Mouse (Mus musculus): ENCODE measurements around the gene Nanos2. TPM values are rescaled to one million over a fixed set of nuclear protein-coding genes. Genes with fewer than 3 reads are reported as not detected.

The Nanos2 gene
- total and polyA plus RNA-seq, 3 experiments: 0.16 TPM; not detected in 2

DNA sequence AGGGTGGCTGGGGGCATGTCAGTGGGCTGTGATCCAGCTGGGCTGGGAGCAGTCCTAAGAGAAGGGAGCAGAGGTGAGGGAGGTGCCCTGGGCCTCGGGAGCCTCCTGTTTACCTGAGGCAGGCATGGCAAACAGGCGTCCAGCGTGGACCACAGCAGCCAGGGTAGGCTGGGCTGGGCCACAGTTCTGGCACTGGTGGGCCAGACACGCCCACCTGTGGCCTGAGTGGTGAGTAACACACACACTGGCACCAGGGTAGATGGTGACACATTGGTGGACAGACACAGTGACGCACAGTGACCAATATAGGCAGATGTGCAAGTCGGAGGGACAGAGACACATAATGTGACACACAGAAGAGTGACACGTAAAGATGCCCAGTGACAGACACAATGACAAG is 23.4 kb downstream of the Nanos2 start:
- Histone ChIP-seq H3K4me3 (ENCODE audit: low read depth, low read length) (no peak overlapping the region), H3K4me1 (ENCODE audit: insufficient read depth, low read depth, low read length) (peaks cover 50% of the 10 kb centered on the region), H3K27me3 (ENCODE audit: insufficient read depth, low read length) (peaks cover 12% of the 10 kb centered on the region), H3K36me3 (replicated peaks) (peaks cover 34% of the 10 kb centered on the region), H3K9me3 (replicated peaks) (no peaks in the 10 kb centered on the region)
- ATAC-seq (ENCODE audit: extremely low read depth, insufficient number of reproducible peaks, low FRiP score, poor library complexity, severe bottlenecking): no peak
- DNase-seq (ENCODE audit: low spot score): no peak
- no peak for TF ChIP-seq GATA2 (IDR thresholded peaks at IDR 0.05; ENCODE audit: borderline replicate concordance, low read depth, low read length)
- TF ChIP-seq GATA1 (IDR thresholded peaks at IDR 0.05; ENCODE audit: borderline replicate concordance, low read length): no peak
- TF ChIP-seq TAL1 (conservative IDR thresholded peaks at IDR 0.05; ENCODE audit: low read depth, low read length): no peak
- TF ChIP-seq CTCF (IDR thresholded peaks at IDR 0.05; ENCODE audit: low read depth, low read length): no peak
- TF ChIP-seq POLR2AphosphoS5 (IDR thresholded peaks at IDR 0.05; ENCODE audit: insufficient replicate concordance, low read depth, low read length): no peak

DNA sequence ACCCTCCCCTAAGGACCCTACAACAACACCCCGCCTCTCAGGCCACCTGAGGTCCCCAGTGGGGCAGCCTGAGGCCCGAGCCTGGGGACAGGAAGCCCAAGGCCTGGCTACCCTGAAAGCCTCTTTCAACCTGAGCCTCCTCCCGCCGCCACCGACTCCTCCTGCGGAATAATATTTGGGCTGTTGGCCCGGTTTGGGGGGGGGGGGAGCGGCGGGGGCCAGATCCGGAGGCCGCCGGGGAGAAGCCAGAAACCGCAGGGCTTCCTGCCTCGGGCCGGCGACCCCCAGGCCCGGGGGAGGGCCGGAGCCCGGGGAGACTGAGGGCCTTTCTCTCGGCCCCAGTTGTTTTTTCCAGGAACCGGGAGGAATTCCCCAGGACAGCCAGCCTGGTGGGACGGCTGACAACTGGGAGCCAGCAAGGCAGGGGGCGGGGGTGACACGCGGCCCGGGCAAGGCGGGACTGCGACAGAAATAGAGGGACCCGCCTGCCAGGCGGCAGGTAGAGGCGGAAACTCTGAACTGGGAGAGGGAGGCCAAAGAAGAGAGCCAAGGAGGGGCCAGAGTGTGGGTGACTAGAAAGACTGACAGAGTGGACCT is 24.9 kb downstream of the Nanos2 start:
- H3K9me3 ChIP-seq (replicated peaks): no peaks in the 10 kb centered on the region
- ATAC-seq (ENCODE audit: extremely low read depth, insufficient number of reproducible peaks, low FRiP score, poor library complexity, severe bottlenecking) (no peak; the same call in 1 of the 2 replicates), DNase-seq (ENCODE audit: low spot score) (peak; percentile 78)
- H3K4me1 ChIP-seq (ENCODE audit: insufficient read depth, low read depth, low read length): peaks cover 35% of the 10 kb centered on the region
- H3K36me3 ChIP-seq (replicated peaks): peaks cover 19% of the 10 kb centered on the region
- peaks cover 16% of the 10 kb centered on the region for H3K27me3 ChIP-seq (ENCODE audit: insufficient read depth, low read length)
- no peak for TF ChIP-seq TAL1 (conservative IDR thresholded peaks at IDR 0.05; ENCODE audit: low read depth, low read length)
- TF ChIP-seq CTCF (IDR thresholded peaks at IDR 0.05; ENCODE audit: low read depth, low read length): no peak
- TF ChIP-seq GATA2 (IDR thresholded peaks at IDR 0.05; ENCODE audit: borderline replicate concordance, low read depth, low read length): no peak
- no peak for TF ChIP-seq POLR2AphosphoS5 (IDR thresholded peaks at IDR 0.05; ENCODE audit: insufficient replicate concordance, low read depth, low read length)
- peak overlapping the region; percentile 67; the same call in 1 of the 2 replicates for H3K4me3 ChIP-seq (ENCODE audit: low read depth, low read length)

DNA sequence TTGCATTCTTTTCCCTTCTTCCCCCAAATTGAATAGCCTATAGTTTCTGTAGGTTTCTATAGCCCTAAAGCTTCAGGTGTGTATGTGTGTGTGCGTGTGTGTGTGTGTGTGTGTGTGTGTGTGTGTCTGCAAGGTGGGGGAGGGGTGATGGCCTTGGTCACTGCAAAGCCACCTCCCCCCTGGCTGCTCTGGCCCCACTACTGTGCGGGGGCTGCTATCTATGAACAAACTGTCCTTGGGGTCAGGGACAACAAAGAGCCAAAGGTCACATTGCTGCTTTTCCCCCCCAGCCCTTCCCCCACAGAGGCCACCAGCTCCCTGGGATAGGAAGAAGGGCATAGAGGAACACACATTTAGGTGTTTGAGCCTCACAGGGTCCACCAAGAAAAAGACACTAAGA is 25.7 kb downstream of the Nanos2 start:
- H3K4me1 ChIP-seq (ENCODE audit: insufficient read depth, low read depth, low read length): peaks cover 28% of the 10 kb centered on the region
- H3K36me3 ChIP-seq (replicated peaks): peaks cover 11% of the 10 kb centered on the region
- no peak for DNase-seq (ENCODE audit: low spot score)
- H3K27me3 ChIP-seq (ENCODE audit: insufficient read depth, low read length): peaks cover 16% of the 10 kb centered on the region
- H3K9me3 ChIP-seq (replicated peaks): no peaks in the 10 kb centered on the region
- TF ChIP-seq CTCF (IDR thresholded peaks at IDR 0.05; ENCODE audit: low read depth, low read length): no peak
- no peak for TF ChIP-seq GATA1 (IDR thresholded peaks at IDR 0.05; ENCODE audit: borderline replicate concordance, low read length)
- TF ChIP-seq POLR2AphosphoS5 (IDR thresholded peaks at IDR 0.05; ENCODE audit: insufficient replicate concordance, low read depth, low read length): no peak
- no peak overlapping the region for H3K4me3 ChIP-seq (ENCODE audit: low read depth, low read length)
- no peak for ATAC-seq (ENCODE audit: extremely low read depth, insufficient number of reproducible peaks, low FRiP score, poor library complexity, severe bottlenecking)

- no peak for DNase-seq (ENCODE audit: low spot score)
- Histone ChIP-seq H3K9me3 (replicated peaks) (no peaks in the 10 kb centered on the region), H3K4me1 (ENCODE audit: insufficient read depth, low read depth, low read length) (peaks cover 28% of the 10 kb centered on the region), H3K27me3 (ENCODE audit: insufficient read depth, low read length) (peaks cover 17% of the 10 kb centered on the region), H3K36me3 (replicated peaks) (peaks cover 2% of the 10 kb centered on the region), H3K4me3 (ENCODE audit: low read depth, low read length) (no peak overlapping the region)
- TF ChIP-seq TAL1 (conservative IDR thresholded peaks at IDR 0.05; ENCODE audit: low read depth, low read length): no peak
- TF ChIP-seq POLR2AphosphoS5 (IDR thresholded peaks at IDR 0.05; ENCODE audit: insufficient replicate concordance, low read depth, low read length): no peak
- TF ChIP-seq GATA1 (IDR thresholded peaks at IDR 0.05; ENCODE audit: borderline replicate concordance, low read length): no peak
- TF ChIP-seq CTCF (IDR thresholded peaks at IDR 0.05; ENCODE audit: low read depth, low read length): no peak
- no peak for TF ChIP-seq GATA2 (IDR thresholded peaks at IDR 0.05; ENCODE audit: borderline replicate concordance, low read depth, low read length)
- ATAC-seq (ENCODE audit: extremely low read depth, insufficient number of reproducible peaks, low FRiP score, poor library complexity, severe bottlenecking): no peak
These were observed 27.3 kb downstream of the Nanos2 start for GRCm38 (mm10) chr7:19014452-19014851.

- ATAC-seq (ENCODE audit: extremely low read depth, insufficient number of reproducible peaks, low FRiP score, poor library complexity, severe bottlenecking) (no peak), DNase-seq (ENCODE audit: low spot score) (no peak)
- Histone ChIP-seq H3K36me3 (replicated peaks) (no peaks in the 10 kb centered on the region), H3K27me3 (ENCODE audit: insufficient read depth, low read length) (peaks cover 32% of the 10 kb centered on the region), H3K9me3 (replicated peaks) (no peaks in the 10 kb centered on the region), H3K4me3 (ENCODE audit: low read depth, low read length) (no peak overlapping the region), H3K4me1 (ENCODE audit: insufficient read depth, low read depth, low read length) (peaks cover 28% of the 10 kb centered on the region)
- TF ChIP-seq POLR2AphosphoS5 (IDR thresholded peaks at IDR 0.05; ENCODE audit: insufficient replicate concordance, low read depth, low read length) (no peak), GATA2 (IDR thresholded peaks at IDR 0.05; ENCODE audit: borderline replicate concordance, low read depth, low read length) (no peak), CTCF (IDR thresholded peaks at IDR 0.05; ENCODE audit: low read depth, low read length) (no peak), TAL1 (conservative IDR thresholded peaks at IDR 0.05; ENCODE audit: low read depth, low read length) (no peak), GATA1 (IDR thresholded peaks at IDR 0.05; ENCODE audit: borderline replicate concordance, low read length) (no peak)
These were observed 28.8 kb downstream of the Nanos2 start for GRCm38 (mm10) chr7:19016042-19016441.

- Histone ChIP-seq H3K36me3 (replicated peaks) (no peaks in the 10 kb centered on the region), H3K4me3 (ENCODE audit: low read depth, low read length) (no peak overlapping the region), H3K4me1 (ENCODE audit: insufficient read depth, low read depth, low read length) (peaks cover 14% of the 10 kb centered on the region), H3K27me3 (ENCODE audit: insufficient read depth, low read length) (peaks cover 49% of the 10 kb centered on the region), H3K9me3 (replicated peaks) (no peaks in the 10 kb centered on the region)
- TF ChIP-seq GATA2 (IDR thresholded peaks at IDR 0.05; ENCODE audit: borderline replicate concordance, low read depth, low read length) (no peak), CTCF (IDR thresholded peaks at IDR 0.05; ENCODE audit: low read depth, low read length) (no peak), TAL1 (conservative IDR thresholded peaks at IDR 0.05; ENCODE audit: low read depth, low read length) (no peak), GATA1 (IDR thresholded peaks at IDR 0.05; ENCODE audit: borderline replicate concordance, low read length) (no peak), POLR2AphosphoS5 (IDR thresholded peaks at IDR 0.05; ENCODE audit: insufficient replicate concordance, low read depth, low read length) (no peak)
- DNase-seq (ENCODE audit: low spot score): no peak
- ATAC-seq (ENCODE audit: extremely low read depth, insufficient number of reproducible peaks, low FRiP score, poor library complexity, severe bottlenecking): no peak
These were observed 30.7 kb downstream of the Nanos2 start for GRCm38 (mm10) chr7:19017909-19018308.
